Mouse (Mus musculus): ENCODE data around the gene Platr17. TPM values are rescaled to one million over a fixed set of nuclear protein-coding genes. Genes with fewer than 3 reads are reported as not detected.
"Not testable (repeated sequence)": the region's sequence is repeated elsewhere in the genome, so short reads cannot be mapped to it uniquely, and the experiment has no call there.

Platr17 gene
- polyA plus RNA-seq, 1 experiment from 2014 or later = 0.51 TPM

DNA sequence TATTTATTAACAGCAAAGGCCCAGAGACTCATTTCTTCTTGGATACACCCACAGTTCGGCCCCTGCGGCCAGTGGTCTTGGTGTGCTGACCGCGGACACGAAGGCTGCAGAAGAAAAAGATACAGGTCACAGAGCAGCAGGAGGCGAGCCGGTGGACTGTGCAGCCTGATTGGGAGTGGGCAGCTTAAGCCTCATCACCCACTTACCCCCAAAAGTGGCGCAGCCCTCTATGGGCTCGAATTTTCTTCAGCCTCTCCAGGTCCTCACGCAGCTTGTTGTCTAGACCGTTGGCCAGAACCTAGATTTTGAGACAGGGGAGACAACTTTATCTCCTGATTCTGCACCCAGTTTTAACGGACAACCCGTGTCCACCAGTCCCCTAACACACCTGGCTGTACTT, 47.1 kb downstream of the Platr17 start:
- ATAC-seq = not testable (repeated sequence)
- H3K9ac ChIP-seq = peak overlapping the region; percentile 84
- peaks cover 69% of the 10 kb centered on the region for H3K36me3 ChIP-seq

DNA sequence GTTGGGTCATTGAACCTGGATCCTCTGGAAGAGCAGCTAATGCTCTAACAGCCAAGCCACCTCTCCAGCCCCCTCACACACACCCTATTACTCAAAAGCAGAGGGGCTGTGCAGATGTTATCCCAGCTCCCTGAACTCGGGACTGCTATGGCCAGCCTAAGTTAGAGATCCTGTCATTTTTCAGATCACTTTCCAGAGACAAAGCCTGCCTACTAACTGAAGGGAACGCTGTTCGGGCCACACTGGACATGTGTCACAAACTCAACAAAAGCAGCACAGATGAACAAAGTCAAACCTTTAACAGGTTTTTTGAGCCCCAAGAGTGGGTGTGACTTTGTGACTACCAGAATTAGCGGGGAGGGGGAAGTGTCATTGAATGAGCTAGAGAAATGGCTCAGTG, 47.9 kb downstream of the Platr17 start:
- H3K9me3 ChIP-seq (replicated peaks) = no peaks in the 10 kb centered on the region
- peak overlapping the region; percentile 80 for H3K4me3 ChIP-seq
- no peaks in the 10 kb centered on the region for H3K27me3 ChIP-seq (replicated peaks)
- peaks cover 68% of the 10 kb centered on the region for H3K4me1 ChIP-seq
- peak overlapping the region; percentile 92 for H3K27ac ChIP-seq
- peak overlapping the region; percentile 84 for H3K9ac ChIP-seq
- WGBS (ENCODE audit: insufficient replicate concordance) = 69% methylated on average over 4 of the region's 4 CpGs
- ATAC-seq = no peak
- peaks cover 66% of the 10 kb centered on the region for H3K36me3 ChIP-seq
- H3K4me2 ChIP-seq = peak overlapping the region; percentile 90

More for the DNA sequence above, 47.1 kb downstream of the Platr17 start:
- WGBS (ENCODE audit: insufficient replicate concordance) = 48% methylated on average over 13 of the region's 13 CpGs
- H3K27me3 ChIP-seq (replicated peaks); H3K9me3 ChIP-seq (replicated peaks): not testable (repeated sequence)
- Histone ChIP-seq H3K4me3 (peak overlapping the region; percentile 80), H3K27ac (peak overlapping the region; percentile 92), H3K4me2 (peak overlapping the region; percentile 90), H3K4me1 (peaks cover 61% of the 10 kb centered on the region)

DNA sequence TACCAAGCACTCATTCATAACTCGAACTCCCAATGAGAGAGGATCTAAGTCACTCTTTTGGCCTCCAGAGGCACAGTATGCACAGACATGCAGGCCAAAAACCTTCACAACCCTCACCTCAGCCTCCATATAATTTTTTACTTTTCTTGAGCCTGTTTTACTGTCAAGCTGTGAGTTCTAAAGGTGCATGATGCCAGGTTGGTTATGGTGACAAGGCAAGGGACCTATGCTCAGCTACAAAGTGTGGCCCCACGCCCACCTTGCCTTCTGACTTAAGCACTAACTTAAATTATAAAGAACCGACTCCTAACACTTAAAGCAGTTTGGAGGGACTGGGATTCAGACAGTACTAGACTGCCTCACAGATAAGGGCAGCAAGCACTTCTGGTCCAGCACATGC, 48.4 kb downstream of the Platr17 start:
- 58% methylated on average over 3 of the region's 3 CpGs for WGBS (ENCODE audit: insufficient replicate concordance)
- H3K4me2 ChIP-seq = peak overlapping the region; percentile 90
- H3K27ac ChIP-seq = peak overlapping the region; percentile 92
- H3K4me1 ChIP-seq = peaks cover 68% of the 10 kb centered on the region
- peaks cover 65% of the 10 kb centered on the region for H3K36me3 ChIP-seq
- H3K27me3 ChIP-seq (replicated peaks) = no peaks in the 10 kb centered on the region
- peak overlapping the region; percentile 84 for H3K9ac ChIP-seq
- no peaks in the 10 kb centered on the region for H3K9me3 ChIP-seq (replicated peaks)
- H3K4me3 ChIP-seq = peak overlapping the region; percentile 80
- no peak for ATAC-seq

DNA sequence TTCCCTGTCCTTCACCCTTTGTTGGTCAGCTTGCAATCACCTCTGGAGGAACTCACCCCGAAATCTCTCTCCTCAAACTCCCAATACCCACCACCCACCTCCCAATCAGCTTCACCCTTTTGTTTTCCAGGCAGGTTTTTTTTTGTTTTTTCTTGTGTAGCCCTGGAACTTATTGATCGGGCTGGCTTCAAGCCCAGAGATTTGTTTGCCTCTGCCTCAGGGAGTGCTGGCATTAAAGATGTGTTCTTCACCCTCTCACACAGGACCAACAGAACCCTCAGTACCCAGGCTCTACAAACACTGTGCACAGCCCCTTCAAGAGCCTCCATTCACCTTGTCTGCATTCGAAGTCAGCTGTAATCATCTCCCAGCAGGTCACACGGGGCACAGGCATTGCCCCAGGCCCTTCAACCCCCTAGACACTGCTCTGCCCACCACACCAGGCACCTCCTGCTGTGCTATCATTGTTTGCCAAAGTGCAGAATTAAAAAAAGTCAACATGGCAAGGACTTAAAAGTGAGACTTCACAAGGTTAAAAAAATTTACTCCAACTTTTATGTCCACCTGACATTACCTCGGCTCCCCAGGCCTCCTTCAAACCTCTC, 49.1 kb downstream of the Platr17 start:
- peak overlapping the region; percentile 90 for H3K4me2 ChIP-seq
- H3K9ac ChIP-seq = peak overlapping the region; percentile 84
- ATAC-seq = no peak
- peaks cover 65% of the 10 kb centered on the region for H3K36me3 ChIP-seq
- peak overlapping the region; percentile 80 for H3K4me3 ChIP-seq
- H3K9me3 ChIP-seq (replicated peaks) = no peaks in the 10 kb centered on the region
- peak overlapping the region; percentile 92 for H3K27ac ChIP-seq
- 21% methylated on average over 5 of the region's 5 CpGs for WGBS (ENCODE audit: insufficient replicate concordance)
- peaks cover 68% of the 10 kb centered on the region for H3K4me1 ChIP-seq
- H3K27me3 ChIP-seq (replicated peaks) = no peaks in the 10 kb centered on the region

DNA sequence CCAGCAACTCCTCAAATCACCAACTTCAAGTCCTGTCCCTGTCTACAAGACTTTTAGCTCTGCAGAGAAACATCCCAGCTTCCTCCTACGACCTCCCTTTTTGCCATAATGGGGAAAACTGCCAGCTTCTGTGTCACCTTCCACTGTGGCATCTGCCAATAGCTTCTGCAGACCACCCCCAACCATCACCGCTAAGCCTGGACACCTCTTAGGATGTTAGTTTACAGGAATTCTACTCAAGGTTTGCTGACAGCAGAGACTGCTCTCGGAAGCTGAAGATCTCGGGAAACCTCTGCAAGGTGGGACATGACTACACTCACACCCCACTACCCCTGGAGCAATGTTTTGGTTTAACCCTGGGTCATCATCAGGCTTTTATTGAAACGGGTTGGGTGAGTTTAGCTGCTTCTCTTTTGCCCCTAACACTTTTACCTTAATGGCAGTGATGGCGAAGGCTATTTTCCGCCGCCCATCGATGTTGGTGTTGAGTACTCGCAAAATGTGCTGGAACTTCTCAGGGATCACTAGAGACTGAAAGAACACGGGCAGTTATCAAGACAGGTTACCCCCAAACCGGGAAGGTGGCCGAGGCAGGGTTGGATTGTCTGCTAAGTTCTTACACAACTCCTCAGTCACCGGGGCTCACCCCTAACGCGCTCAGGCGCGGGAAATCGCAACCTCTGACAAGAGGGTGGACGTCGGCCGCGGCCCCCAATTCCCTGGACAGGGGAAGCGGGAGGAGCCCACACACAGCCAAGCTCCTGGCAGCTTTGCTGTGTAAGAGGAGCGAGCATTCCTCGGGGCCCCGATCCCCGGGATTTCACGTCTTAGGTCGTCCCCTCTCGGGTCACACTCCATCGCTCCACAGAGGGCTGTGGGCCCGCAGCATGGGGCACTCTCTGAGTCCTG, 50.0 kb downstream of the Platr17 start:
- Histone ChIP-seq H3K9me3 (replicated peaks) (no peaks in the 10 kb centered on the region), H3K4me2 (peak overlapping the region; percentile 90), H3K4me1 (peaks cover 64% of the 10 kb centered on the region), H3K36me3 (peaks cover 65% of the 10 kb centered on the region), H3K4me3 (peak overlapping the region; percentile 80), H3K27ac (peak overlapping the region; percentile 92), H3K27me3 (replicated peaks) (no peaks in the 10 kb centered on the region), H3K9ac (peak overlapping the region; percentile 84)
- ATAC-seq = no peak
- under 1% methylated on average over 33 of the region's 33 CpGs for WGBS (ENCODE audit: insufficient replicate concordance)

DNA sequence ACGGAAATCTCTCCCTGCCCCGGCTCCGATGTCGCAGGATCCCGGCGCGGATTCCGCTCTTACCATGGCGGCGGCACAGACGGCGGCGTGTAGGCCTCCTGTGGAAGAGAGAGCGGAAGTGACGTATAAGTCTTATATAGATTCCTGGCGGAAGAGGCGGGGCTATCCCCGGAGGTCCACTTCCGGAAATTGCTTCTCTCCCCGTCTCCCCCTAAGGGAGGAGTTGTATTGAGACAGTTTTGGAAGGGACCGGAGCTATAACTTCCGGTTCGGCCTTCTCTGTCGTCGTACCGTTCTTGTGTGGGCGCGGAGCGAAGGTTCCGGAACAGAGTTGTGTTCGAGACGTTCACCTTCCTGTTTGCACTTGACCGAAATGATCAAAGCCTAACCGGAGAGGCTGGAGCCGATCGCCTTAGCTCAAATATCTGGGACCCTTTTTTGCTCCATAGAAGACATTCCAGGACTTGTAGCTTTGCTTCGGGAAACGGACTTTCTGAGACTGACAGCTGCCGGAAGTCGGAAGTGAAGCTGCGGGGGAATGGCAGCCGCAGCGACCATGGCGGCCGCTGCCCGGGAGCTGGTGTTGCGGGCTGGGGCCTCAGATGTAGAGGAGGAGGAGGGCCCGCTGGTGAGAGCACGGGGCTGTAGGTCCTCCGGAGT, 50.8 kb downstream of the Platr17 start, which contains the start of the genes Vps52 and Rps18:
Gene Vps52 (plus strand): TSS at position 258 of the 660 bp plus-strand sequence.
Gene Rps18 (minus strand): TSS at position 447 of the 660 bp plus-strand sequence.
- Histone ChIP-seq H3K9ac (peak within 1 kb of the TSS; percentile 84), H3K27me3 (replicated peaks) (no peaks in the 10 kb centered on the region), H3K4me1 (peaks cover 56% of the 10 kb centered on the region), H3K9me3 (replicated peaks) (no peaks in the 10 kb centered on the region), H3K4me3 (peak within 1 kb of the TSS; percentile 80), H3K4me2 (peak within 1 kb of the TSS; percentile 91), H3K36me3 (peaks cover 65% of the 10 kb centered on the region), H3K27ac (peak within 1 kb of the TSS; percentile 92)
- peak; percentile 81 for ATAC-seq
- under 1% methylated on average over 50 of the region's 50 CpGs for WGBS (ENCODE audit: insufficient replicate concordance)

Small RNA genes lying within 50 kb of the gene (microRNA-seq; reads per million reads assigned to microRNA genes)
- not detected for gene Gm27740

Other genes with a start within 250 kb of the Platr17 start
- 222 and 242 TPM in 2 replicates for gene Hnrnpm, start 218.3 kb upstream of the Platr17 start, polyA plus RNA-seq (2016; fragmentation: Nextera tagmentation; extraction: Ambion mirVana)
- 196 and 205 TPM in 2 replicates for gene March2, start 186.5 kb upstream of the Platr17 start, polyA plus RNA-seq (2016; fragmentation: Nextera tagmentation; extraction: Ambion mirVana)
- gene Rab11b, start 144.6 kb upstream of the Platr17 start, polyA plus RNA-seq (2016; fragmentation: Nextera tagmentation; extraction: Ambion mirVana) = 147 and 169 TPM in 2 replicates
- 17.3 and 21.0 TPM in 2 replicates for gene Angptl4, start 123.3 kb upstream of the Platr17 start, polyA plus RNA-seq (2016; fragmentation: Nextera tagmentation; extraction: Ambion mirVana)
- gene Kank3, start 94.6 kb upstream of the Platr17 start, polyA plus RNA-seq (2016; fragmentation: Nextera tagmentation; extraction: Ambion mirVana) = 12.6 and 13.2 TPM in 2 replicates
- gene Rps28, start 80.6 kb upstream of the Platr17 start, polyA plus RNA-seq (2016; fragmentation: Nextera tagmentation; extraction: Ambion mirVana) = 689 and 715 TPM in 2 replicates
- gene Ndufa7, start 80.6 kb upstream of the Platr17 start, polyA plus RNA-seq (2016; fragmentation: Nextera tagmentation; extraction: Ambion mirVana) = 296 and 311 TPM in 2 replicates
- 22.2 and 24.1 TPM in 2 replicates for gene Cd320, start 62.0 kb upstream of the Platr17 start, polyA plus RNA-seq (2016; fragmentation: Nextera tagmentation; extraction: Ambion mirVana)
- gene Gm7029, start 31.3 kb upstream of the Platr17 start, polyA plus RNA-seq (2016; fragmentation: Nextera tagmentation; extraction: Ambion mirVana) = not detected in 2 replicates
- 4.8 and 6.0 TPM in 2 replicates for gene Kifc1, start 14.5 kb upstream of the Platr17 start, polyA plus RNA-seq (2016; fragmentation: Nextera tagmentation; extraction: Ambion mirVana)
- gene Daxx, start 4.3 kb downstream of the Platr17 start, polyA plus RNA-seq (2016; fragmentation: Nextera tagmentation; extraction: Ambion mirVana) = 33.4 and 37.1 TPM in 2 replicates
- 29.4 and 30.1 TPM in 2 replicates for gene Tapbp, start 10.8 kb downstream of the Platr17 start, polyA plus RNA-seq (2016; fragmentation: Nextera tagmentation; extraction: Ambion mirVana)
- 13.6 and 14.8 TPM in 2 replicates for gene Zbtb22, start 10.8 kb downstream of the Platr17 start, polyA plus RNA-seq (2016; fragmentation: Nextera tagmentation; extraction: Ambion mirVana)
- 17.3 and 18.4 TPM in 2 replicates for gene Rgl2, start 24.4 kb downstream of the Platr17 start, polyA plus RNA-seq (2016; fragmentation: Nextera tagmentation; extraction: Ambion mirVana)
- gene Pfdn6, start 35.2 kb downstream of the Platr17 start, polyA plus RNA-seq (2016; fragmentation: Nextera tagmentation; extraction: Ambion mirVana) = 164 and 177 TPM in 2 replicates
- 49.4 and 52.7 TPM in 2 replicates for gene Wdr46, start 35.5 kb downstream of the Platr17 start, polyA plus RNA-seq (2016; fragmentation: Nextera tagmentation; extraction: Ambion mirVana)
- 2.1 and 2.6 TPM in 2 replicates for gene B3galt4, start 46.4 kb downstream of the Platr17 start, polyA plus RNA-seq (2016; fragmentation: Nextera tagmentation; extraction: Ambion mirVana)
- 41.1 and 43.5 TPM in 2 replicates for gene Vps52, start 50.7 kb downstream of the Platr17 start, polyA plus RNA-seq (2016; fragmentation: Nextera tagmentation; extraction: Ambion mirVana)
- gene Rps18, start 50.9 kb downstream of the Platr17 start, polyA plus RNA-seq (2016; fragmentation: Nextera tagmentation; extraction: Ambion mirVana) = 1,396 and 1,433 TPM in 2 replicates
- gene H2-K1, start 95.2 kb downstream of the Platr17 start, polyA plus RNA-seq (2016; fragmentation: Nextera tagmentation; extraction: Ambion mirVana) = 82.1 and 83.5 TPM in 2 replicates
- gene Ring1, start 119.5 kb downstream of the Platr17 start, polyA plus RNA-seq (2016; fragmentation: Nextera tagmentation; extraction: Ambion mirVana) = 10.6 and 10.7 TPM in 2 replicates
- gene H2-Ke6, start 122.9 kb downstream of the Platr17 start, polyA plus RNA-seq (2016; fragmentation: Nextera tagmentation; extraction: Ambion mirVana) = 33.2 and 36.1 TPM in 2 replicates
- 91.7 and 96.0 TPM in 2 replicates for gene Slc39a7, start 126.5 kb downstream of the Platr17 start, polyA plus RNA-seq (2016; fragmentation: Nextera tagmentation; extraction: Ambion mirVana)
- gene Rxrb, start 126.7 kb downstream of the Platr17 start, polyA plus RNA-seq (2016; fragmentation: Nextera tagmentation; extraction: Ambion mirVana) = 29.2 and 31.3 TPM in 2 replicates
- 0.37 and 0.54 TPM in 2 replicates for gene Col11a2, start 134.3 kb downstream of the Platr17 start, polyA plus RNA-seq (2016; fragmentation: Nextera tagmentation; extraction: Ambion mirVana)
- gene H2-Oa, start 187.2 kb downstream of the Platr17 start, polyA plus RNA-seq (2016; fragmentation: Nextera tagmentation; extraction: Ambion mirVana) = 0.37 and 0.56 TPM in 2 replicates
- gene H2-DMa, start 214.4 kb downstream of the Platr17 start, polyA plus RNA-seq (2016; fragmentation: Nextera tagmentation; extraction: Ambion mirVana) = 3.1 and 4.3 TPM in 2 replicates
- gene Brd2, start 217.5 kb downstream of the Platr17 start, polyA plus RNA-seq (2016; fragmentation: Nextera tagmentation; extraction: Ambion mirVana) = 59.9 and 66.1 TPM in 2 replicates
- 0.30 and 0.35 TPM in 2 replicates for gene H2-DMb2, start 238.2 kb downstream of the Platr17 start, polyA plus RNA-seq (2016; fragmentation: Nextera tagmentation; extraction: Ambion mirVana)
- 0.21 and 0.45 TPM in 2 replicates for gene H2-DMb1, start 247.9 kb downstream of the Platr17 start, polyA plus RNA-seq (2016; fragmentation: Nextera tagmentation; extraction: Ambion mirVana)